Mouse (Mus musculus): ENCODE results near the gene Fer. TPM values are rescaled to one million over a fixed set of nuclear protein-coding genes. Genes with fewer than 3 reads are reported as not detected.

Gene Fer
- polyA plus RNA-seq, 1 experiment from 2014 or later, result 34.1 TPM

DNA sequence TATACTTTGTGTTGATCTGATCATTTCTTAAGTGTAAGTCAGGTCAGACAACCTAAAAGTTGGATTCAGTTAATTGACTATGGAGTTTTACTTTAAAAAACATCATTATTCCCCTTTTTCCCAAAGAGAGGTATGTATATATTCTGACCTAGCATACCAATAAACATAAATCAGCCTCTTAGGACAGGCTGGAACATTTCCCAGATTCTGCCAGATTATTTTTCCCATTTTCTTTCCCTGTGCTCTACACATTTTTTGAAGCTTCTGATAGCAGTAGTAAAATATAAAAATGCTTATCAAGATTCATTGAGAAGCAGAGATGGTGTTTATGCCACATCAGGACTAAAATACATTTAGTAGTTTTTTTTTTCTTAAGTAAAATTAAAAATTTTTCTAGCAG, 27.7 kb downstream of the Fer start:
- H3K27ac ChIP-seq (ENCODE audit: low read depth, low read length), result no peak overlapping the region
- no peaks in the 10 kb centered on the region for H3K27me3 ChIP-seq (ENCODE audit: control insufficient read depth, insufficient read depth, low read length)
- H3K9me3 ChIP-seq (ENCODE audit: control insufficient read depth, low read length), result no peaks in the 10 kb centered on the region
- no peak for ATAC-seq (ENCODE audit: low FRiP score, low TSS enrichment)
- no peaks in the 10 kb centered on the region for H3K36me3 ChIP-seq (ENCODE audit: control insufficient read depth, insufficient read depth, low read length)
- no peak overlapping the region for H3K9ac ChIP-seq (ENCODE audit: low read depth, low read length)
- H3K4me1 ChIP-seq (ENCODE audit: control insufficient read depth, insufficient read depth, low read length), result no peaks in the 10 kb centered on the region
- no peak overlapping the region for H3K4me2 ChIP-seq (replicated peaks; ENCODE audit: low read depth, low read length)
- H3K4me3 ChIP-seq (ENCODE audit: low read length), result no peak overlapping the region

GRCm38 (mm10) chr17:63895829-63896228, 33.0 kb downstream of the Fer start:
- 68% methylated on average over 3 of the region's 3 CpGs for WGBS
- Histone ChIP-seq H3K9ac (ENCODE audit: low read depth, low read length) (no peak overlapping the region), H3K27me3 (ENCODE audit: control insufficient read depth, insufficient read depth, low read length) (no peaks in the 10 kb centered on the region), H3K36me3 (ENCODE audit: control insufficient read depth, insufficient read depth, low read length) (no peaks in the 10 kb centered on the region; the same call in 1 of the 2 replicates), H3K27ac (ENCODE audit: low read depth, low read length) (no peak overlapping the region), H3K4me2 (replicated peaks; ENCODE audit: low read depth, low read length) (no peak overlapping the region), H3K4me1 (ENCODE audit: control insufficient read depth, insufficient read depth, low read length) (no peaks in the 10 kb centered on the region), H3K4me3 (ENCODE audit: low read length) (no peak overlapping the region), H3K9me3 (ENCODE audit: control insufficient read depth, low read length) (no peaks in the 10 kb centered on the region)
- no peak for ATAC-seq (ENCODE audit: low FRiP score, low TSS enrichment)

DNA sequence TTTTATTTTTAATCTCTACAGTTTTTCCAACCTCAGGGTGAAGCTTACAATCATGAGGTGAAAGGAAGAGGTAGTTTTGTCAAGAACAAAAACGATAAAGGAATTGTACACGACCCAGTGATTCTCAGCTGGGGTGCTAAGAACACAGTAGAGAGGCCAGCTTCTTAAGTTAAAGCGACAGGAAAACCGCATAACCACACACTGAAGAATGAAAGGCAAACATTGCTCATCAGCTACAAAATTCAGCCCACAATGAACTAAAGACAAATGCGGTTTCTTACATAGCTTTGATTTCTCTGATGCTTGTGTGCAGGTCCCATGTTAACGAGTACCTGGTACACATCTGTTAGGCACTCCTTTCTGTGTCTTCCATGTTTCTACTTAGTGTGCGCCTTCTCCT, 34.2 kb downstream of the Fer start:
- Histone ChIP-seq H3K4me2 (replicated peaks; ENCODE audit: low read depth, low read length) (no peak overlapping the region), H3K9ac (ENCODE audit: low read depth, low read length) (no peak overlapping the region), H3K4me3 (ENCODE audit: low read length) (no peak overlapping the region), H3K27ac (ENCODE audit: low read depth, low read length) (no peak overlapping the region), H3K27me3 (ENCODE audit: control insufficient read depth, insufficient read depth, low read length) (no peaks in the 10 kb centered on the region), H3K4me1 (ENCODE audit: control insufficient read depth, insufficient read depth, low read length) (no peaks in the 10 kb centered on the region), H3K9me3 (ENCODE audit: control insufficient read depth, low read length) (no peaks in the 10 kb centered on the region), H3K36me3 (ENCODE audit: control insufficient read depth, insufficient read depth, low read length) (no peaks in the 10 kb centered on the region; the same call in 1 of the 2 replicates)
- WGBS, result 89% methylated on average over 7 of the region's 7 CpGs
- ATAC-seq (ENCODE audit: low FRiP score, low TSS enrichment), result no peak

DNA sequence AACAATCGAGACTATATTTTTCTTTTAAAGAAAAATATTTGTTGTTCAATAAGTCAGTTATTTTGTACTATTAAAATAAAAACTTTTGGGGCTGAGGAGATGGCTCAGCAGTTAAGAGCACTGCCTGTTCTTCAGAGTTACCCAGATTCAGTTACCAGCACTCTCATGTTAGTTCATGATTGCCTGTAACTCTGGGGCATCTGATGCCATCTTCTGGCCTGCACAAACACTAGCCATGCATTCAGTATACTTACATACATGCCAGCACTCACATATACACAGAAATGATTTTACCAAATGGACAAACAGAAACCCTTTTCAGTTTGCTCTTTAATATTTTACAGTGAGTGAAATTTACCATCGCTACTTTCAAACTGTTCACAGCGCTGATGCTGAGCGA, 46.4 kb downstream of the Fer start:
- Histone ChIP-seq H3K9ac (ENCODE audit: low read depth, low read length) (no peak overlapping the region), H3K27ac (ENCODE audit: low read depth, low read length) (no peak overlapping the region), H3K36me3 (ENCODE audit: control insufficient read depth, insufficient read depth, low read length) (no peaks in the 10 kb centered on the region; the same call in 1 of the 2 replicates), H3K4me3 (ENCODE audit: low read length) (no peak overlapping the region), H3K4me1 (ENCODE audit: control insufficient read depth, insufficient read depth, low read length) (no peaks in the 10 kb centered on the region), H3K9me3 (ENCODE audit: control insufficient read depth, low read length) (0 out of 2 replicates have a peak, but pooled peaks cover 2% of the 10 kb centered on the region), H3K27me3 (ENCODE audit: control insufficient read depth, insufficient read depth, low read length) (no peaks in the 10 kb centered on the region), H3K4me2 (replicated peaks; ENCODE audit: low read depth, low read length) (no peak overlapping the region)
- no peak for ATAC-seq (ENCODE audit: low FRiP score, low TSS enrichment)
- WGBS, result 93% methylated on average over 4 of the region's 4 CpGs

DNA sequence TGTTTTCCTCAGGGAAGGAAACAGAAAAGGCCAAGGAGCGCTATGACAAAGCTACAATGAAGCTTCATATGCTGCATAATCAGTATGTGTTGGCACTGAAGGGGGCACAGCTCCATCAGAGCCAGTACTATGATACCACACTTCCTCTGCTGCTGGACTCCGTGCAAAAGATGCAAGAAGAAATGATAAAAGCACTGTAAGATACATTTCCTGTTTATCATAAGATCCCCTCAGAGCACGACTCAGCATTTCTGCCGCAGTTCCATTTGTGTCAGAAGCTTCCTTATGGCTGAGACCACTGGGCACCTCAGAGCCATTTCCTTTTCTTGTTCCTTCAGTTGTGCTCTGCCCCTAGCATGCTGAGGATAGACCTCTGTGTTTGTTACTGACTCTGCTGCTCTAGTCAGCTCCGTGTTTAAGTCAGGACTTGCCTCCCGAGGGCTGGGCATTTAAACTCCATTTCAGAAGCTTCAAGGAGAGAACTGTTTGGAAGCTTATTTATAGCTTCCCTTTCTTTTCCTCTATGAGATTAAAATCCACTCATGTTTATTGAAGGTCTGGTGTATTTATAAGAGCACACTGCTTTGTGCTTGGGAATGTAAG, 58.8 kb downstream of the Fer start:
- no peaks in the 10 kb centered on the region for H3K9me3 ChIP-seq (ENCODE audit: control insufficient read depth, low read length)
- H3K36me3 ChIP-seq (ENCODE audit: control insufficient read depth, insufficient read depth, low read length), result no peaks in the 10 kb centered on the region
- ATAC-seq (ENCODE audit: low FRiP score, low TSS enrichment), result no peak
- H3K9ac ChIP-seq (ENCODE audit: low read depth, low read length), result no peak overlapping the region
- H3K4me1 ChIP-seq (ENCODE audit: control insufficient read depth, insufficient read depth, low read length), result no peaks in the 10 kb centered on the region
- no peak overlapping the region for H3K27ac ChIP-seq (ENCODE audit: low read depth, low read length)
- no peak overlapping the region for H3K4me3 ChIP-seq (ENCODE audit: low read length)
- no peak overlapping the region for H3K4me2 ChIP-seq (replicated peaks; ENCODE audit: low read depth, low read length)
- 75% methylated on average over 6 of the region's 6 CpGs for WGBS
- H3K27me3 ChIP-seq (ENCODE audit: control insufficient read depth, insufficient read depth, low read length), result no peaks in the 10 kb centered on the region

DNA sequence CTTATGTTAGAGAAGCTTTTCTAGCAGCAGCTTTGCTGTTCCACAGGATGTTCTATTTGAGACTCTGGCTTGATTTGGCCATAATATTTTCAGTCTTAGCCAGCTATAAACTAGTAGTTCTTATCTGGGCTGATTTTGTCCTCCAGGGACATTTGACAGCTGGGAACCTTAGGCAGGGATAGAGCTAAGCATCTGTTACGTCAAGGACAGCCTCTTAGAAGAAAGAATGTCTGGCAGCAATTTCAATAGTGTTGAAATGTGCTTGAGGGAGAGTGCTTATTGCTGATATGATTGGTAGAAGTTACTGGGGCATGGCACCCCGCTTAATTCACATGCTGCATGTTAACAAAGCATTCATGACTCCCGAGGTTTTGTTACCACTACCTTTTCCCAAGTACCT, 62.7 kb downstream of the Fer start:
- 72% methylated on average over 3 of the region's 3 CpGs for WGBS
- Histone ChIP-seq H3K27me3 (ENCODE audit: control insufficient read depth, insufficient read depth, low read length) (no peaks in the 10 kb centered on the region), H3K4me2 (replicated peaks; ENCODE audit: low read depth, low read length) (no peak overlapping the region), H3K36me3 (ENCODE audit: control insufficient read depth, insufficient read depth, low read length) (no peaks in the 10 kb centered on the region), H3K27ac (ENCODE audit: low read depth, low read length) (no peak overlapping the region), H3K4me3 (ENCODE audit: low read length) (no peak overlapping the region), H3K4me1 (ENCODE audit: control insufficient read depth, insufficient read depth, low read length) (no peaks in the 10 kb centered on the region), H3K9me3 (ENCODE audit: control insufficient read depth, low read length) (no peaks in the 10 kb centered on the region), H3K9ac (ENCODE audit: low read depth, low read length) (no peak overlapping the region)
- no peak for ATAC-seq (ENCODE audit: low FRiP score, low TSS enrichment)

- Histone ChIP-seq H3K9me3 (ENCODE audit: control insufficient read depth, low read length) (no peaks in the 10 kb centered on the region), H3K9ac (ENCODE audit: low read depth, low read length) (no peak overlapping the region), H3K4me2 (replicated peaks; ENCODE audit: low read depth, low read length) (no peak overlapping the region), H3K36me3 (ENCODE audit: control insufficient read depth, insufficient read depth, low read length) (peaks cover 5% of the 10 kb centered on the region; the same call in 1 of the 2 replicates), H3K4me3 (ENCODE audit: low read length) (no peak overlapping the region), H3K4me1 (ENCODE audit: control insufficient read depth, insufficient read depth, low read length) (no peaks in the 10 kb centered on the region), H3K27ac (ENCODE audit: low read depth, low read length) (no peak overlapping the region), H3K27me3 (ENCODE audit: control insufficient read depth, insufficient read depth, low read length) (no peaks in the 10 kb centered on the region)
- ATAC-seq (ENCODE audit: low FRiP score, low TSS enrichment), result peak; percentile 52; the same call in 1 of the 2 replicates
- WGBS, result 48% methylated on average over 4 of the region's 4 CpGs
Observed at GRCm38 (mm10) chr17:63930634-63931033, 67.8 kb downstream of the Fer start.

- Histone ChIP-seq H3K9me3 (ENCODE audit: control insufficient read depth, low read length) (no peaks in the 10 kb centered on the region), H3K9ac (ENCODE audit: low read depth, low read length) (no peak overlapping the region), H3K27me3 (ENCODE audit: control insufficient read depth, insufficient read depth, low read length) (no peaks in the 10 kb centered on the region), H3K4me1 (ENCODE audit: control insufficient read depth, insufficient read depth, low read length) (no peaks in the 10 kb centered on the region), H3K27ac (ENCODE audit: low read depth, low read length) (no peak overlapping the region), H3K4me2 (replicated peaks; ENCODE audit: low read depth, low read length) (no peak overlapping the region), H3K36me3 (ENCODE audit: control insufficient read depth, insufficient read depth, low read length) (peaks cover 5% of the 10 kb centered on the region; the same call in 1 of the 2 replicates), H3K4me3 (ENCODE audit: low read length) (no peak overlapping the region)
- 76% methylated on average over 1 of the region's 1 CpGs for WGBS
- no peak for ATAC-seq (ENCODE audit: low FRiP score, low TSS enrichment)
Observed at GRCm38 (mm10) chr17:63931556-63931955, 68.7 kb downstream of the Fer start.

DNA sequence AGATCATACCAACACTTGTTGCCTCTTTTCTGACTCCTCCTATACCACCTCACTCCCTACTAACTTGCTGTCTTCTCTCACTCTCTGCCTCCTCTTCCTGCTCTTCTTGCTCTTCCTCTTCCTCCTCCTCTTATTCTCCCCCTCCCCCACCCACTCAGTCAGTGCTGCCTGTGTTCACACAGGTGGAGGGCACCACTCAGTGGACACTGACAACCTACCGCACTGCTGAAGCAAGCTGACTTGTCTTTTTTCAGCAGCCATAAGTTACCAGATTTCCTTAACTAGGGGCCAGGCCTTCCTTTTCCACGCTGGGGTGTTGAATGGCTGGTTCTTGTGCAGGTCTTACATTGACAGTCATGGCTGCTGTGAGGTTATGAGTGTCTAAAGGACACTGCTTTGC, 72.5 kb downstream of the Fer start:
- peaks cover 5% of the 10 kb centered on the region; the same call in 1 of the 2 replicates for H3K36me3 ChIP-seq (ENCODE audit: control insufficient read depth, insufficient read depth, low read length)
- H3K27me3 ChIP-seq (ENCODE audit: control insufficient read depth, insufficient read depth, low read length), result no peaks in the 10 kb centered on the region
- H3K9ac ChIP-seq (ENCODE audit: low read depth, low read length), result no peak overlapping the region
- no peak for ATAC-seq (ENCODE audit: low FRiP score, low TSS enrichment)
- WGBS, result 90% methylated on average over 2 of the region's 2 CpGs
- no peak overlapping the region for H3K27ac ChIP-seq (ENCODE audit: low read depth, low read length)
- no peak overlapping the region for H3K4me3 ChIP-seq (ENCODE audit: low read length)
- no peaks in the 10 kb centered on the region for H3K9me3 ChIP-seq (ENCODE audit: control insufficient read depth, low read length)
- no peak overlapping the region for H3K4me2 ChIP-seq (replicated peaks; ENCODE audit: low read depth, low read length)
- H3K4me1 ChIP-seq (ENCODE audit: control insufficient read depth, insufficient read depth, low read length), result no peaks in the 10 kb centered on the region
